Mouse (Mus musculus) embryonic facial prominence, embryonic 10.5 days (tissue): Measurements from ENCODE around the gene Tmem170. TPM values are rescaled to one million over a fixed set of nuclear protein-coding genes. Genes with fewer than 3 reads are reported as not detected.

ENCODE experiments used
- DNase-seq: peaks from one replicate; pipeline ENCODE4 v3.0.0-alpha.2; 2017; ENCODE audit warnings: low spot score
- H3K27ac ChIP-seq: fragments of 300-500 bp; sonication (generic); replicated peaks from 2 replicates; pipeline ENCODE4 v1.5.1; 2016; ENCODE audit warnings: mild to moderate bottlenecking
- H3K27me3 ChIP-seq: fragments of 300-500 bp; sonication (generic); replicated peaks from 2 replicates; pipeline ENCODE4 v1.6.1; 2016; ENCODE audit warnings: low read depth, mild to moderate bottlenecking; ENCODE audit not compliant: poor library complexity, severe bottlenecking
- H3K36me3 ChIP-seq: fragments of 300-500 bp; sonication (generic); replicated peaks from 2 replicates; pipeline ENCODE4 v1.6.1; 2016; ENCODE audit warnings: mild to moderate bottlenecking, moderate library complexity
- H3K4me1 ChIP-seq: fragments of 300-500 bp; sonication (generic); 2 replicates; pipeline ENCODE4 v1.6.1; 2016
- H3K4me3 ChIP-seq: fragments of 300-500 bp; sonication (generic); 2 replicates; pipeline ENCODE4 v1.5.1; 2016; ENCODE audit warnings: mild to moderate bottlenecking, moderate library complexity
- H3K9me3 ChIP-seq: fragments of 300-500 bp; sonication (generic); 2 replicates; pipeline ENCODE4 v1.6.1; 2016; ENCODE audit warnings: mild to moderate bottlenecking
- WGBS: fragments of 180-500 bp; shearing (Covaris S2); methylation state at CpG from one replicate; pipeline ENCODE4 v1.1.7; 2016; 5-methylcytosine and 5-hydroxymethylcytosine counted together
- polyA plus RNA-seq: library from polyadenylated mRNA; unstranded; fragments of >200 nt; fragmentation: Nextera tagmentation; extraction: Ambion mirVana; gene quantifications from 2 replicates; pipeline ENCODE4 v1.2.1, GENCODE M21; 2016

Gene Tmem170
- polyA plus RNA-seq, 1 experiment from 2014 or later = 11.0 TPM

DNA sequence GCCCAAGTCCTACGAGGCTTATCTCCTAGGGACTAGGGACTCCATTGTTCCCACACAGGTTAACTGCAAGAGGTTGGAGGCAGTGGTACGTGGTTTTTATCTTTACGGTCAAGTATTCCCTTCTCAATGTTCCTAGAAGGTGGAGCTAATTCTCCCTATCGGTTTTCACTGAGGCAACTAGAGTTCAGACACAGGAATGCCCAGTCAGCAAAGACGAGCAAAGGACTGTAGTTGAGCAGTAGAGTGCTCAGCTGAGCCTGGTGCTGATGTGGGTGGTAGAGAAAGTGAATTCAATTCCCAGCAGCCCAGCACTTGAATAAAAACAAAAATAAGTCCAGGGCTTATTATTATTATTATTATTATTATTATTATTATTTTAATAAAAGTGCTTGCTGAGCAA lies 16.1 kb upstream of the Tmem170 start:
- Histone ChIP-seq H3K36me3 (no peaks in the 10 kb centered on the region), H3K27ac (no peak overlapping the region), H3K27me3 (peaks cover 51% of the 10 kb centered on the region), H3K4me3 (no peak overlapping the region), H3K9me3 (no peaks in the 10 kb centered on the region), H3K4me1 (peaks cover 20% of the 10 kb centered on the region)
- DNase-seq = no peak
- WGBS = 63% methylated on average over 5 of the region's 5 CpGs

DNA sequence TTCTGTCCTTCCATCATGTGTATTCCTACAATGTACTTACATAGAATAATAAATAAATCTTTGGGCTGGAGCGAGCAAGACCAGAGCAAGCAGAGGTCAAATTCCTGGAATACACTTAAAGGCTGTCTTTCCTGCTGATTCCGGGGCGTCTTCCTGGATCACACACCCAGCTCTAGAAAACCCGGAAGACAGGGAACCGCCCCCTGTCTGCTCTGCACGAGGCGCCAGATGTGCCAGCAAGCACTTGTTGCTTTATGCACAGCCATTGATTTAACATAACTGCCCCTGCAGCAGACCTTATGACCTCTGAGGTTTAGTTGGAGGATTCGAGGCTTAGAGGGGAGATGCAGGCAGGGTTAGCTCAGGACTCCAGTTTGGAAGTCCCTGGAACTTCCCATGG lies 15.4 kb upstream of the Tmem170 start:
- H3K27me3 ChIP-seq = peaks cover 56% of the 10 kb centered on the region
- DNase-seq = peak; percentile 49
- 23% methylated on average over 8 of the region's 8 CpGs for WGBS
- H3K9me3 ChIP-seq = no peaks in the 10 kb centered on the region
- peaks cover 20% of the 10 kb centered on the region for H3K4me1 ChIP-seq
- H3K4me3 ChIP-seq = no peak overlapping the region
- H3K27ac ChIP-seq = no peak overlapping the region
- H3K36me3 ChIP-seq = no peaks in the 10 kb centered on the region

GRCm38 (mm10) chr8:111890911-111891303 lies 14.4 kb upstream of the Tmem170 start:
- Histone ChIP-seq H3K4me1 (peaks cover 20% of the 10 kb centered on the region), H3K27ac (no peak overlapping the region), H3K27me3 (peaks cover 67% of the 10 kb centered on the region), H3K9me3 (no peaks in the 10 kb centered on the region), H3K4me3 (peak overlapping the region; percentile 48; the same call in 1 of the 2 replicates), H3K36me3 (no peaks in the 10 kb centered on the region)
- 60% methylated on average over 6 of the region's 6 CpGs for WGBS
- DNase-seq = no peak

- H3K4me3 ChIP-seq = peak overlapping the region; percentile 48
- 11% methylated on average over 86 of the region's 86 CpGs for WGBS
- H3K9me3 ChIP-seq = no peaks in the 10 kb centered on the region
- H3K27me3 ChIP-seq = peaks cover 69% of the 10 kb centered on the region
- peak; percentile 47 for DNase-seq
- H3K27ac ChIP-seq = no peak overlapping the region
- H3K4me1 ChIP-seq = peaks cover 20% of the 10 kb centered on the region
- H3K36me3 ChIP-seq = no peaks in the 10 kb centered on the region
These were observed 13.7 kb upstream of the Tmem170 start for GRCm38 (mm10) chr8:111889931-111890910.

DNA sequence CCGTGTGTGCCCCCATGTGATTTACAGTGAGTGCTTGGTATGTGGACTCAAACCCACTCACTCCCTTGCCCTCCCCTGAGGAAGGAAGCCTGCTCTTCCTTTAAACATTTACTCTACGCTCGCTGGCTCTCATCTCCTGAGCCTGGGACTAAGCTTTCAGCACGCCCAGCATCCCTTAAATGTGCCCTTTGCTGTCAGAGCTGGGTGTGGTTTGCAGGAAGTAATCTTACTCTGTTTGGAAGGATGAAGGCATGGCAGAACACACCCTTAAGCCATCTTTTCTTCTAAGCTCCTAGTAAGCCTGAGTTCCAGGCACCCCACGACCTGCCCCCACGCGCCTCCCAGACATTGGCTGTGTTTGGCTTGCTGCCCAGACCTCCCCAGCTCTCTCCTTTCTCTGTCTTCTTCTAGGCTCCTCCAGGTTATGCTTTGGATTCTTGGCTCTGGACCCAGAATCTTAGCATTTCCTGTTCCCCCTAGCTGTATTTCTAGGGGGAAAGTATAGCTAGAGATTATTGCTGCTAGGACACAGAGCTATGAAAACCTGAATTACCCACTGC lies 11.6 kb upstream of the Tmem170 start:
- H3K4me3 ChIP-seq = no peak overlapping the region
- peaks cover 69% of the 10 kb centered on the region for H3K27me3 ChIP-seq

DNA sequence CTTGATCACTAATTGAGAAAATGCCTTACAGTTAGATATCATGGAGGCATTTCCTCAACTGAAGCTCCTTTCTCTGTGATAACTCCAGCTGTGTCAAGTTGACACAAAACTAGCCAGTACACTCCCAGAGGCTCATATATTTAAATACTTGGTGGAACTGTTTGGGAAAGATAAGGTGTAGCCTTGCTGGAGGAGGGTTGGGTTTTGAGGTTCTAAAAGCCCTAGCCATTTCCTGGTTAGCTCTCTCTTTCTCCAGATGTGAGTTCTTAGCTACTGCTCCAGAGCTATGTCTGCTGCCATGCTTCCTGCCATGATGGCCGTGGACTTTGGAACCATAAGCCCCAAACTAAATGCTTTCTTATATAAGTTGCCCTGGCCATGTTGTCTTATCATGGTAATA lies 10.9 kb upstream of the Tmem170 start:
- Histone ChIP-seq H3K36me3 (no peaks in the 10 kb centered on the region), H3K27me3 (peaks cover 67% of the 10 kb centered on the region), H3K4me3 (no peak overlapping the region), H3K9me3 (no peaks in the 10 kb centered on the region), H3K4me1 (peaks cover 20% of the 10 kb centered on the region), H3K27ac (no peak overlapping the region)
- no peak for DNase-seq
- 86% methylated on average over 1 of the region's 1 CpGs for WGBS

More for the DNA sequence above, 11.6 kb upstream of the Tmem170 start:
- no peaks in the 10 kb centered on the region for H3K9me3 ChIP-seq
- no peak for DNase-seq
- no peaks in the 10 kb centered on the region for H3K36me3 ChIP-seq
- no peak overlapping the region for H3K27ac ChIP-seq
- peaks cover 20% of the 10 kb centered on the region for H3K4me1 ChIP-seq
- 62% methylated on average over 7 of the region's 7 CpGs for WGBS

- 84% methylated on average over 4 of the region's 4 CpGs for WGBS
- no peak overlapping the region for H3K27ac ChIP-seq
- DNase-seq = no peak
These were observed 7.1 kb upstream of the Tmem170 start for GRCm38 (mm10) chr8:111883615-111884014.

DNA sequence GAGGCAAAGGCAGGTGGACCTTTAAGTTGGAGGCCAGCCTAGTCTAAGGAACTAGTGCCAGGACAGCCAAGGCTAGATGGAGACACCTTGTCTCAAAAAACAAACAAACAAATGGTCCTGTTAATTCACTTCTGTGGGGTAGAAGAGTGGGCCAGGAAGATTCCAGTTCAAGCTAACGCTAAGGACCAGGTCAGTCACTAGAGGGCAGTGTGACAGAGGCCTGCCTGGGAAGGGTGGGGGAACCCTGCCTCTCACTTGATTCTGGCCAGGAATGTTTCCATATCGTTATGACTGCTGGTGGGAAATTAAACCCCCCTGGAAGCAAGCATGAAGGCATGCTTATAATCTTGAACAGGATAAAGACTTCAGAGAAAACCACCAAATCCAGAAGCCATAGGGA lies 5.0 kb upstream of the Tmem170 start:
- H3K4me3 ChIP-seq = no peak overlapping the region
- WGBS = 6% methylated on average over 2 of the region's 2 CpGs
- no peaks in the 10 kb centered on the region for H3K4me1 ChIP-seq
- peaks cover 8% of the 10 kb centered on the region for H3K27me3 ChIP-seq
- DNase-seq = peak; percentile 66
- no peaks in the 10 kb centered on the region for H3K36me3 ChIP-seq
- H3K9me3 ChIP-seq = no peaks in the 10 kb centered on the region
- H3K27ac ChIP-seq = no peak overlapping the region

More at GRCm38 (mm10) chr8:111883615-111884014, 7.1 kb upstream of the Tmem170 start:
- Histone ChIP-seq H3K4me3 (no peak overlapping the region), H3K9me3 (no peaks in the 10 kb centered on the region), H3K36me3 (no peaks in the 10 kb centered on the region), H3K27me3 (peaks cover 28% of the 10 kb centered on the region), H3K4me1 (no peaks in the 10 kb centered on the region)

DNA sequence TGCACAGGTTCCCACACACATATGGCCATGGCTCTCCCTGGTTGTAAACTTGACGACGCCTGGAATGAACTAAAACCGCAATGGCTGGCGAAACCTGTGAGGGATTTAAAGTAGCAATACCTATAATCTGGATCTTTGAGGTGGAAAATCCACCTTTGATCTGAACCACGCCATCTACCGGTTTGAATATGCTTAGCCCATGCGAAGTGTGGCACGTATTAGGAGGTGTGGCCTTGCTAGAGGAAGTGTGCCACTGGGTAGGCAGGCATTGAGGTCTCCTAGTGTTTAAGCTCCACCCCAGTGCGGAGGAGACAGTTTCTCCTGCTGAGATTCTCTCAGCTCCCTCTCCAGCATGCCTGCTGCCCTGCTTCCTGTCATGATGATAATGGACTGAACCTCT lies 1.2 kb upstream of the Tmem170 start:
- no peak for DNase-seq
- no peaks in the 10 kb centered on the region for H3K27me3 ChIP-seq
- peaks cover 9% of the 10 kb centered on the region for H3K4me1 ChIP-seq
- no peak overlapping the region for H3K4me3 ChIP-seq
- 71% methylated on average over 9 of the region's 9 CpGs for WGBS
- H3K36me3 ChIP-seq = peaks cover 4% of the 10 kb centered on the region; the same call in 1 of the 2 replicates
- H3K9me3 ChIP-seq = no peaks in the 10 kb centered on the region
- H3K27ac ChIP-seq = no peak overlapping the region

- WGBS = 28% methylated on average over 9 of the region's 9 CpGs
- H3K9me3 ChIP-seq = no peaks in the 10 kb centered on the region
- H3K27ac ChIP-seq = peak overlapping the region; percentile 91
These were observed 792 bp downstream of the Tmem170 start for GRCm38 (mm10) chr8:111875758-111876157.

DNA sequence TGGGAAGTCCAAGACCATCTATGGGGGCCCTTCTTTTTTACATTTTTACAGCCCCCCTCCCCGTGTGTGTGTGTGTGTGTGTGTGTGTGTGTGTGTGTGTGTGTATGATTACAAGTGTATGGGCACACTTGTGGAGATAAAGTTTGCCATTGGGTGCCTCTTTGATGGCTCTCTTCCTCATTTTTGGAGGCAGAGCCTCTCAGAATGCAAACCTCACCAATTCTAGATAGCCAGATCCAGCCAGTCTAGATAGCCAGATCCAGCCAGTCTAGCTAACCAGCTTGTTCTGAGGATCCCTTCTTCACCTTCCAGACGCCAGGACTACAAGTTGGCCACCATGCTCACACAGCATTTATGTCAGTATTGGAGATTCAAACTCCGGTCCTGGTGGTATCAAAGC lies 5.3 kb downstream of the Tmem170 start:
- 82% methylated on average over 3 of the region's 3 CpGs for WGBS
- H3K27me3 ChIP-seq = no peaks in the 10 kb centered on the region
- no peak overlapping the region for H3K4me3 ChIP-seq
- H3K27ac ChIP-seq = no peak overlapping the region
- DNase-seq = no peak
- no peaks in the 10 kb centered on the region for H3K9me3 ChIP-seq
- H3K36me3 ChIP-seq = peaks cover 18% of the 10 kb centered on the region
- peaks cover 9% of the 10 kb centered on the region for H3K4me1 ChIP-seq

More at GRCm38 (mm10) chr8:111875758-111876157, 792 bp downstream of the Tmem170 start:
- H3K4me1 ChIP-seq = peaks cover 9% of the 10 kb centered on the region
- peaks cover 12% of the 10 kb centered on the region; the same call in 1 of the 2 replicates for H3K36me3 ChIP-seq
- H3K27me3 ChIP-seq = no peaks in the 10 kb centered on the region
- DNase-seq = no peak
- H3K4me3 ChIP-seq = peak overlapping the region; percentile 84

DNA sequence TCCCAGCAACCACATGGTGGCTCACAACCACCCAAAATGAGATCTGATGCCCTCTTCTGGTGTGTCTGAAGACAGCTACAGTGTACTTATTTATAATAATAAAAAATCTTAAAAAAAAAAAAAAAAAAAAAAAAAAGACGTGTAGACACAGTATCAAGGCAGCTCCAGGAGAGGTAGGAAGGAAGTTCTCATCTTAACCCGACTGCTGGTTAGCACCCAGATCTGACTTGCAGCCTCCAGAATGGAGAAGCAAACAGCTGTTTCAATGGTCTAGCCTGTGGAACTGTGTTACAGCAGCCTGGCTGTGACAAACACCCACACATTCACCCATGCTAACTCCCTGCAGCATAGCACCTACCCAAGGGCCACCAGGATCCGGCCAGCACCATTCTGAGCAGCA lies 6.2 kb downstream of the Tmem170 start:
- no peak for DNase-seq
- WGBS = 86% methylated on average over 3 of the region's 3 CpGs

More for the DNA sequence above, 6.2 kb downstream of the Tmem170 start:
- H3K27me3 ChIP-seq = no peaks in the 10 kb centered on the region
- H3K9me3 ChIP-seq = no peaks in the 10 kb centered on the region
- no peak overlapping the region for H3K4me3 ChIP-seq
- peaks cover under 1% of the 10 kb centered on the region; the same call in 1 of the 2 replicates for H3K4me1 ChIP-seq
- H3K36me3 ChIP-seq = peaks cover 27% of the 10 kb centered on the region
- H3K27ac ChIP-seq = no peak overlapping the region
